Mouse (Mus musculus) liver, postnatal 0 days (tissue): ENCODE measurements at regions not wholly inside any gene's neighbourhood (a gene's known extent, or its start where the extent isn't known, plus 50 kb on each side); places are given as distances from the start of the nearest gene placed in this dataset.

Experiments used
- ATAC-seq: fragments of 200-750 bp; cut with Nextera tagmentation; 2 replicates; pipeline ENCODE4 v1.8.0; 2017; ENCODE audit warnings: mild to moderate bottlenecking, moderate library complexity
- DNase-seq: peaks from one replicate; pipeline ENCODE4 v3.0.0-alpha.2; 2016
- H3K27ac ChIP-seq: fragments of 300-500 bp; sonication (generic); 2 replicates; pipeline ENCODE4 v1.5.1; 2014; ENCODE audit warnings: antibody characterized with exemption, moderate library complexity, mild to moderate bottlenecking, low read depth
- H3K27me3 ChIP-seq: fragments of 300-500 bp; sonication (generic); 2 replicates; pipeline ENCODE4 v1.6.1; 2014; ENCODE audit warnings: low read length, control low read depth, mixed read lengths; ENCODE audit not compliant: insufficient read depth
- H3K36me3 ChIP-seq: fragments of 300-500 bp; sonication (generic); replicated peaks from 2 replicates; pipeline ENCODE4 v1.6.1; 2014; ENCODE audit warnings: mild to moderate bottlenecking, control low read depth, low read length, moderate library complexity, mixed read lengths; ENCODE audit not compliant: insufficient read depth
- H3K4me1 ChIP-seq: fragments of 300-500 bp; sonication (generic); 2 replicates; pipeline ENCODE4 v1.6.1; 2014; ENCODE audit warnings: antibody characterized with exemption, mild to moderate bottlenecking, control low read depth; ENCODE audit not compliant: insufficient read depth
- H3K4me2 ChIP-seq: fragments of 300-500 bp; sonication (generic); 2 replicates; pipeline ENCODE4 v1.6.1; 2014; ENCODE audit warnings: low read depth, mild to moderate bottlenecking, low read length, moderate library complexity, mixed read lengths
- H3K4me3 ChIP-seq: fragments of 300-500 bp; sonication (generic); 2 replicates; pipeline ENCODE4 v1.5.1; 2014; ENCODE audit warnings: low read depth, low read length
- H3K9ac ChIP-seq: fragments of 300-500 bp; sonication (generic); replicated peaks from 2 replicates; pipeline ENCODE4 v1.6.1; 2014; ENCODE audit warnings: mild to moderate bottlenecking, moderate library complexity
- H3K9me3 ChIP-seq: fragments of 300-500 bp; sonication (generic); 2 replicates; pipeline ENCODE4 v1.6.1; 2016; ENCODE audit warnings: mild to moderate bottlenecking, control low read depth, low read length, mixed read lengths
- CTCF ChIP-seq: sonication (generic); IDR thresholded peaks from 2 replicates; pipeline ENCODE4 v1.5.1; 2016; ENCODE audit warnings: antibody characterized with exemption, low read depth
- EP300 ChIP-seq: IDR thresholded peaks from 2 replicates; pipeline ENCODE4 v1.6.1; 2016; ENCODE audit warnings: antibody characterized with exemption, low read depth, mild to moderate bottlenecking
- WGBS: fragments of 180-500 bp; shearing (Covaris S2); extraction: QIAGEN DNeasy Blood & Tissue Kit; methylation state at CpG from one replicate; pipeline ENCODE4 v1.1.7; 2014; ENCODE audit not compliant: insufficient replicate concordance; 5-methylcytosine and 5-hydroxymethylcytosine counted together

DNA sequence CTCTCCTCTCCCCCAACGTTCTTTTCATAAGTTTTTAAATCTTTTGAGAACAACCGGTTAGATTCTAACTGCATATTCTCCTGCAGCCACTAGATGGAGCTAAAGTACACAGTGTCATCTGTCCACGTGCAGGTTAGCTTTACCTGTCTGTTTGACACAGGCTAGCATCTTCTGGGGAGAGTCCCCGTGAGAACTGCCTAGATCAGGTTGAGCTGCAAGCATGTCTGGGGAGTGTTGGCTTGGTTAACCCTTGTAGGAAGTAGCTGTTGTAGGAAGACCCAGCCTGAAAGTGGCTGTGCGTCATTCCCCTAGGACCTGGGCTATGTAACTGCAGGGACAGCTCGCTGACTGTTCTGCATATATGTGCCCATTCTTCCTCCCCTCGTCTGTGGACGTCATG is 277.9 kb downstream of the Diras2 start:
- DNase-seq (no peak), ATAC-seq (no peak)
- Histone ChIP-seq H3K27ac (no peak overlapping the region), H3K4me1 (no peaks in the 10 kb centered on the region), H3K4me2 (no peak overlapping the region), H3K27me3 (no peaks in the 10 kb centered on the region), H3K36me3 (no peaks in the 10 kb centered on the region), H3K4me3 (no peak overlapping the region), H3K9ac (no peak overlapping the region), H3K9me3 (no peaks in the 10 kb centered on the region)
- TF ChIP-seq CTCF (peak; percentile 87), EP300 (no peak)
- 20% methylated on average over 8 of the region's 8 CpGs for WGBS

- Histone ChIP-seq H3K9ac (no peak overlapping the region), H3K4me2 (no peak overlapping the region), H3K4me3 (no peak overlapping the region), H3K9me3 (no peaks in the 10 kb centered on the region), H3K36me3 (no peaks in the 10 kb centered on the region), H3K27ac (no peak overlapping the region), H3K27me3 (no peaks in the 10 kb centered on the region), H3K4me1 (no peaks in the 10 kb centered on the region)
- DNase-seq (peak; percentile 34), ATAC-seq (no peak)
- WGBS, result 16% methylated on average over 9 of the region's 9 CpGs
- TF ChIP-seq EP300 (no peak), CTCF (peak; percentile 68)
These were observed 276.9 kb downstream of the Diras2 start for GRCm38 (mm10) chr13:52254185-52254584.

GRCm38 (mm10) chr13:52255697-52256096 is 275.4 kb downstream of the Diras2 start:
- Histone ChIP-seq H3K4me2 (no peak overlapping the region), H3K27me3 (no peaks in the 10 kb centered on the region), H3K9ac (no peak overlapping the region), H3K36me3 (no peaks in the 10 kb centered on the region), H3K4me1 (no peaks in the 10 kb centered on the region), H3K4me3 (no peak overlapping the region), H3K27ac (no peak overlapping the region), H3K9me3 (no peaks in the 10 kb centered on the region)
- DNase-seq (peak; percentile 35), ATAC-seq (no peak)
- 73% methylated on average over 5 of the region's 5 CpGs for WGBS
- peak; percentile 52 for TF ChIP-seq CTCF
- TF ChIP-seq EP300, result no peak

GRCm38 (mm10) chr13:52258373-52258772 is 272.7 kb downstream of the Diras2 start:
- Histone ChIP-seq H3K4me2 (no peak overlapping the region), H3K4me3 (no peak overlapping the region), H3K4me1 (no peaks in the 10 kb centered on the region), H3K36me3 (no peaks in the 10 kb centered on the region), H3K27ac (no peak overlapping the region), H3K27me3 (no peaks in the 10 kb centered on the region), H3K9ac (no peak overlapping the region), H3K9me3 (no peaks in the 10 kb centered on the region)
- no peak for TF ChIP-seq EP300
- TF ChIP-seq CTCF, result no peak
- ATAC-seq (no peak), DNase-seq (no peak)
- 27% methylated on average over 8 of the region's 8 CpGs for WGBS

DNA sequence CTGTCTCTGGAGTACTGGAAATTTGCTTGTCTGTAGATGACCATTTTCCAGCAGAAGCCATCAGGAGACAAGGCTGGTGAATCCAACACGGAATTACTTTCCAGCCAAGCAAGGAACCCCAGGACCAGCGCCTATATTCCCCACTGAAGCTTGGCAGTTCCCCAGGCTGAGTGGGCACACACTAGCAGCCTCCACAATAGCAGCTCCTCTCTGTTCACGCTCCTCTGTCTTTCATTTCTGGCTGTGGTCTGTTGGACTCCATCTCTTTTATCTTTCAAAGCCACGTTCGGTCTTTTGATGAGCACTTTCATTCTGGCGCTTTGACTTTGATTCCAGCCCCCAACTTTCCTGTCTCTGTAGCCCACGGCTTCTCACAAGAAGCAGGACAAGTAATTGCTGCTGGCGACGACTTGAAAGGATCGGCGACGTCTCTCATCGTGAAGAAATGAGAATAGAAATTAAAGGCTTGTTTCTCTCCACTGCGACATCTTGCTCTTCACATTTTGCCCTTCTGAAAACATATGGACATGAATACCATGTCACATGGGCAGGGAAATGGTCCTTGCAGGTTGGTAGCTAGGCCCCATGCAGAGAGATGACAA is 268.0 kb downstream of the Diras2 start:
- 80% methylated on average over 14 of the region's 14 CpGs for WGBS
- ATAC-seq, result no peak

GRCm38 (mm10) chr13:52268279-52268678 is 262.8 kb downstream of the Diras2 start:
- Histone ChIP-seq H3K4me3 (no peak overlapping the region), H3K4me2 (no peak overlapping the region), H3K36me3 (no peaks in the 10 kb centered on the region), H3K27ac (no peak overlapping the region), H3K9me3 (no peaks in the 10 kb centered on the region), H3K4me1 (no peaks in the 10 kb centered on the region), H3K9ac (no peak overlapping the region), H3K27me3 (no peaks in the 10 kb centered on the region)
- ATAC-seq (no peak), DNase-seq (no peak)
- TF ChIP-seq CTCF (no peak), EP300 (no peak)
- 40% methylated on average over 6 of the region's 6 CpGs for WGBS

More for the DNA sequence above, 268.0 kb downstream of the Diras2 start:
- Histone ChIP-seq H3K9me3 (no peaks in the 10 kb centered on the region), H3K4me3 (no peak overlapping the region), H3K4me1 (no peaks in the 10 kb centered on the region), H3K27me3 (no peaks in the 10 kb centered on the region), H3K9ac (no peak overlapping the region), H3K36me3 (no peaks in the 10 kb centered on the region), H3K27ac (no peak overlapping the region), H3K4me2 (no peak overlapping the region)
- TF ChIP-seq EP300, result no peak
- no peak for TF ChIP-seq CTCF
- no peak for DNase-seq
